Comparison of ENCODE assay signal across 8 mouse cellular contexts in the genomic region with DNA sequence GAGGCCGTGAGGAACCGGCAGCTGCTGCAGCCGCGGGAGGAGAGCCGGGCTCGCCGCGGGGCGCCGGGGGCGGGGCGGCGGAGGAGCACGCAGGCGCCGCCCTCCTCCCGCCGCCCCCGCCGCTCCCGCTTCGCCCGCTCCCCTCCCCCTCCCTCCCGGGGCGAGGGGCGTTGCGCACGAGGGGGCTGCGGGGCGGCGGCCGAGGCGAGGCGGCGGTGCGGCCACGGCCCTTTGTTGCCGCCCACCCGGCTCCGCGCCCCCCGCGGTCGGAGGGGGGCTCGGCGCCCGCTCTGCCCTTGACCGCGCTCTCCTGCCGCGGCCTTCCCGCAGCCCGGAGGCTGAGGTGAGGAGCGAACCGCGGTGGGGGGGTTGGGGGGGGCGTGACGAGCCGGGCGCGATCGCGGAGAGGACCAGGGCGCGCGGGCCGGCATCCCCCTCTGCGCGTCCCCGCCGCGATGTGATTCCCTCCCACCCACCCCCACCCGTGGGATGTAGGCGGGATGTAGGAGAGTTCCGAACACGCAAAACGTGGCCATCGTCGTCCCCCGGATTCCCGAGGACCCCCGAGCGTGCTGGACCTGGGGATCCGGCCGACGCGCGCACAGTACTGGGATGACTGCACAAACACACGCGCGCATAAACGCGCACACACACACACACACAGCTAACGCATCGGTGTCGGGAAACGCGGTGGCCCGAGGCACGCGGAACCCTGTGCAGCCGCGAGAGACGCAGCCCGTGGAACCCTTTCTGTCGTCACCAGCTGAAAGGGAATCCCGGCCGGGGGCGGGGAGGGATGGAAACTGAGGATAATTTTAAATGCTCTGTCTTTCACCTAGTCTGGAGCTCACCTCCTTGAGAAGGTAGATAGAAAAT. TPM values are rescaled to one million over a fixed set of nuclear protein-coding genes. Genes with fewer than 3 reads are reported as not detected.
DNase-seq lines count a peak whose midpoint lies in the region; ATAC-seq and TF ChIP-seq lines count a peak whose summit lies in the region.

A gene (minus strand): TSS at position 65 of the 876 bp plus-strand sequence.

- ATAC-seq in forebrain, embryonic 12.5 days (ENCODE audit: low FRiP score) = peak; percentile 87
- ATAC-seq in heart, embryonic 14.5 days (ENCODE audit: insufficient number of reproducible peaks, insufficient read depth, low FRiP score, low read depth) = peak; percentile 76
- ATAC-seq in liver, embryonic 13.5 days (ENCODE audit: low read depth) = peak; percentile 55
- ATAC-seq in neural tube, embryonic 12.5 days (ENCODE audit: low FRiP score, low read depth) = peak; percentile 83

- no peaks in the 10 kb centered on the region for H3K9me3 ChIP-seq in forebrain, embryonic 12.5 days
- no peaks in the 10 kb centered on the region for H3K9me3 ChIP-seq in heart, embryonic 14.5 days (ENCODE audit: control insufficient read depth, low read length)
- no peaks in the 10 kb centered on the region for H3K9me3 ChIP-seq in liver, embryonic 13.5 days (replicated peaks)
- H3K9me3 ChIP-seq in neural tube, embryonic 12.5 days = no peaks in the 10 kb centered on the region

- H3K27ac ChIP-seq in forebrain, embryonic 12.5 days = peak within 1 kb of the TSS; percentile 99
- H3K27ac ChIP-seq in heart, embryonic 14.5 days (replicated peaks in 1 of 2; ENCODE audit: control insufficient read depth in 1 of 2, insufficient read depth in 1 of 2, low read depth in 2 of 2, low read length in 2 of 2) = peak within 1 kb of the TSS; percentile 94 to 97
- no peak within 1 kb of the TSS for H3K27ac ChIP-seq in liver, embryonic 13.5 days
- H3K27ac ChIP-seq in neural tube, embryonic 12.5 days = peak within 1 kb of the TSS; percentile 99

- no peak for TF ChIP-seq CTCF in brain, embryonic 14.5 days (IDR thresholded peaks at IDR 0.05; ENCODE audit: borderline replicate concordance, extremely low read depth, insufficient read depth, insufficient read length)

- WGBS in forebrain, embryonic 12.5 days = under 1% methylated on average over 77 of the region's 109 CpGs
- WGBS in heart, embryonic 14.5 days = under 1% methylated on average over 70 of the region's 109 CpGs
- WGBS in liver, embryonic 13.5 days (ENCODE audit: insufficient replicate concordance) = 1% methylated on average over 74 of the region's 109 CpGs
- under 1% methylated on average over 63 of the region's 109 CpGs for WGBS in neural tube, embryonic 12.5 days

- peaks cover 5% of the 10 kb centered on the region for H3K36me3 ChIP-seq in forebrain, embryonic 12.5 days (replicated peaks)
- peaks cover 6% of the 10 kb centered on the region for H3K36me3 ChIP-seq in heart, embryonic 14.5 days (ENCODE audit: control insufficient read depth, insufficient read depth, low read length)
- no peaks in the 10 kb centered on the region for H3K36me3 ChIP-seq in liver, embryonic 13.5 days
- no peaks in the 10 kb centered on the region for H3K36me3 ChIP-seq in neural tube, embryonic 12.5 days

- peak within 1 kb of the TSS; percentile 100 for H3K9ac ChIP-seq in forebrain, embryonic 12.5 days
- H3K9ac ChIP-seq in heart, embryonic 14.5 days (ENCODE audit: low read length) = peak within 1 kb of the TSS; percentile 98
- H3K9ac ChIP-seq in liver, embryonic 13.5 days = peak within 1 kb of the TSS; percentile 56
- peak within 1 kb of the TSS; percentile 100 for H3K9ac ChIP-seq in neural tube, embryonic 12.5 days

- peak within 1 kb of the TSS; percentile 70 for H3K4me2 ChIP-seq in forebrain, embryonic 12.5 days
- H3K4me2 ChIP-seq in heart, embryonic 14.5 days (ENCODE audit: low read length) = peak within 1 kb of the TSS; percentile 71
- peak within 1 kb of the TSS; percentile 72 for H3K4me2 ChIP-seq in liver, embryonic 13.5 days
- peak within 1 kb of the TSS; percentile 71 for H3K4me2 ChIP-seq in neural tube, embryonic 12.5 days (replicated peaks)

- H3K4me1 ChIP-seq in forebrain, embryonic 12.5 days = peaks cover 22% of the 10 kb centered on the region
- H3K4me1 ChIP-seq in heart, embryonic 14.5 days (ENCODE audit: control insufficient read depth in 2 of 2, insufficient read depth in 2 of 2, low read length in 2 of 2) = peaks cover 0 to 21% of the 10 kb centered on the region in 2 experiments; a peak in 2 of 4 replicates
- H3K4me1 ChIP-seq in liver, embryonic 13.5 days (replicated peaks) = no peaks in the 10 kb centered on the region
- H3K4me1 ChIP-seq in neural tube, embryonic 12.5 days = peaks cover 23% of the 10 kb centered on the region

- TF ChIP-seq POLR2A in brain, embryonic 14.5 days (IDR thresholded peaks at IDR 0.05; ENCODE audit: borderline replicate concordance, extremely low read depth, insufficient read depth, insufficient read length, poor library complexity, severe bottlenecking) = peak; percentile 79

- DNase-seq in A20 (ENCODE audit: low read depth, low spot score) = peak; percentile 54
- DNase-seq in brain, embryonic 14.5 days (ENCODE audit: low read depth) = peak; percentile 93
- peak; percentile 86 for DNase-seq in kidney, postnatal 14 days
- DNase-seq in liver, embryonic 13.5 days = no peak
- DNase-seq in thymus, postnatal 0 days (ENCODE audit: low spot score) = peak; percentile 37

- H3K4me3 ChIP-seq in forebrain, embryonic 12.5 days (replicated peaks) = peak within 1 kb of the TSS; percentile 96
- H3K4me3 ChIP-seq in heart, embryonic 14.5 days (ENCODE audit: control insufficient read depth in 1 of 2, insufficient read depth in 1 of 2, low read depth in 1 of 2, low read length in 2 of 2) = peak within 1 kb of the TSS; percentile 98 to 99
- peak within 1 kb of the TSS; percentile 64 for H3K4me3 ChIP-seq in liver, embryonic 13.5 days (replicated peaks)
- H3K4me3 ChIP-seq in neural tube, embryonic 12.5 days = peak within 1 kb of the TSS; percentile 95

- no peaks in the 10 kb centered on the region for H3K27me3 ChIP-seq in forebrain, embryonic 12.5 days
- H3K27me3 ChIP-seq in heart, embryonic 14.5 days (ENCODE audit: control insufficient read depth, insufficient read depth, low read length) = no peaks in the 10 kb centered on the region
- H3K27me3 ChIP-seq in liver, embryonic 13.5 days = peaks cover 60% of the 10 kb centered on the region
- H3K27me3 ChIP-seq in neural tube, embryonic 12.5 days (replicated peaks) = no peaks in the 10 kb centered on the region

RNA-seq across cellular contexts. Expression of the gene that starts here (rescaled TPM):
- polyA plus RNA-seq in brain, embryonic 14.5 days (2012; rRNA removed) = 79.5 and 122 TPM in 2 replicates
- polyA plus RNA-seq in forebrain, embryonic 12.5 days (2016; fragmentation: Nextera tagmentation; extraction: Ambion mirVana) = 37.4 and 40.4 TPM in 2 replicates
- 26.1 and 28.2 TPM in 2 replicates for polyA plus RNA-seq in heart, embryonic 14.5 days (2014; fragmentation: Nextera tagmentation; extraction: Ambion mirVana)
- polyA plus RNA-seq in liver, embryonic 13.5 days (2015; fragmentation: Nextera tagmentation; extraction: Ambion mirVana) = 1.1 TPM in 2 replicates
- 43.3 and 45.6 TPM in 2 replicates for polyA plus RNA-seq in neural tube, embryonic 12.5 days (2016; fragmentation: Nextera tagmentation; extraction: Ambion mirVana)
- polyA plus RNA-seq in thymus, postnatal 0 days (2015; fragmentation: Nextera tagmentation; extraction: Ambion mirVana) = 3.9 and 4.8 TPM in 2 replicates
